Mouse (Mus musculus) cerebellum, adult 11-12 months (tissue): ENCODE data around the gene Tmem209.

Source experiments
- DNase-seq: peaks from one replicate; pipeline ENCODE4 v3.0.0; 2022

The Tmem209 gene

DNA sequence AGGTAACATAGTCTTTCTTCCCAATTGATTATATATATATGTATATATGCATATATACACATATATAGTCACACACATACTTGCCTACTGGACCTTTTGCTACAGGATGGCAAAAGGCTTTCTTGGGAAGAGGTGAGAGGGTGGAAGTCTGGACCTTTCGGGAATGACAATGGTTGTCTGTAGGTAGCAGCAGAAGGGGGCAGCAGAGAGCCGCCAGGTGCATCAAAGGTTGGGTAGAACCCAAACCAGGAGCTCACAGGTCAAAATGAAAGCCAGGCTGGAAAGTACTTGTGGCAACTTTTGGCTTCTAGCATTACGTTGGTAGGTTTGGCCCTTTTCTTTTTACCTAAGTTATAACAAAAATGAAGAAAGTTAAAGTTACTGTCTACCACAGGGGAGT lies 25.8 kb upstream of the Tmem209 start:
- peak; percentile 27 for DNase-seq

DNA sequence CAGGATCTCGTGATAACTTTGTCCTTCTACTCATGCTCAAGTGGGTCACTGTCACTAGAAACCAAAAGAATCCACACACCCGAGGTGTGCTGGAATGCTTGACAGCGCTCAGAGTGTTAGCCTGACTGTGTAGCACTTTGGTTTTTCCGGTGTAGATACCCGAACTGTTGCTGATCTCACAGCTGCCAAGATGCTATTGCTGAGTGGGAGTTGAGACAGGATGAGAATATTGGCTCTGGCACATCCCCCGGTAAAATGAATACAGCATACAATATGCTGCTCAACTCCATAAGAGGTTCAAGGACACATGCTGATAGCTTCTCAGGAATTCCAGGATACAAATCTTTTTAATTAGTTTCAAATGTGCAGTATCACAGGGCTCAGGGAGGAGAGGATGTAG lies 19.2 kb upstream of the Tmem209 start:
- DNase-seq: no peak

DNA sequence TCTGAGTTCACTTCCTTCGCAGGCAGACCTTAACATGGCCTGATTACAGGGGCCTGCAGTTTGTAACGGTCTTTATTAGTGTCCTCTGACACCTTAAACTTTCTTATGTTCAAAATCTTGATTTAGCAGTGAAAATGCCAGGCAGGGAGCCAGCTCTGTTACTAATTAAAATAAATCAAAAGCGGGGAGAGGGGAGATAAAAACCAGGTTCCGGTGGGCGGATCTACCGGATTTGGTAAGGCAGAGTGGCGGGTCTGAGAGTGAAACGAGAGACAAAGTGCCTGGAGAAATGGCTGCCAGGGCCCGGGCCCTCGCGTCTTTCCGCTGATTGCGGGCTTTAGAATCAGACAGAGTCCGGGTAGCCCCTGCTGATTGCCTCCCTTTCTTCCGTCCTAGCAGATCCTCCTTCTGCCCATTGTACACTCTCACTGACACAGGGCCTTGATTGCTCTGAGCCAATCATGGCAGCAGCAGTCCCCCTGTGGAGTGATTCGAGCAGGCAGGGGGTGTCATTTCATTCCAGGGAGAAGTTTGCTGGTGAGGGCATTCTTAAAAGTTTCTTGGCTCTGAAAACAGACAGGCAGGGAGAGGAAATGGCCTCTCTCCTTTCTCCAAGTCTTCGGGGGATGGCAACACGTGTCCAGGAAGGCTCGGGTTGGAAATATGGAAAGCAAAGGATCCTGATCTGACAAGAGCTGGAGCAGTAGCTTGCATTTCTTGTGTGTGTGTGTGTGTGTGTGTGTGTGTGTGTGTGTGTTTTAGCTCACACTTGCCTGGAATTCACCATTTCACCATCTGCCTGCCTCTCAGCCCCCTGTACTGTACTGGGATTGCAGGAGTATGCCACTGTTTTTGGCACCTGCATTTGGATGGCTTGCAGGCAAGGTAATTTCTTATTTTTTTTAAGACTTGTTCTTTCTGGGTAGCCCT lies 17.3 kb upstream of the Tmem209 start:
- no peak for DNase-seq

DNA sequence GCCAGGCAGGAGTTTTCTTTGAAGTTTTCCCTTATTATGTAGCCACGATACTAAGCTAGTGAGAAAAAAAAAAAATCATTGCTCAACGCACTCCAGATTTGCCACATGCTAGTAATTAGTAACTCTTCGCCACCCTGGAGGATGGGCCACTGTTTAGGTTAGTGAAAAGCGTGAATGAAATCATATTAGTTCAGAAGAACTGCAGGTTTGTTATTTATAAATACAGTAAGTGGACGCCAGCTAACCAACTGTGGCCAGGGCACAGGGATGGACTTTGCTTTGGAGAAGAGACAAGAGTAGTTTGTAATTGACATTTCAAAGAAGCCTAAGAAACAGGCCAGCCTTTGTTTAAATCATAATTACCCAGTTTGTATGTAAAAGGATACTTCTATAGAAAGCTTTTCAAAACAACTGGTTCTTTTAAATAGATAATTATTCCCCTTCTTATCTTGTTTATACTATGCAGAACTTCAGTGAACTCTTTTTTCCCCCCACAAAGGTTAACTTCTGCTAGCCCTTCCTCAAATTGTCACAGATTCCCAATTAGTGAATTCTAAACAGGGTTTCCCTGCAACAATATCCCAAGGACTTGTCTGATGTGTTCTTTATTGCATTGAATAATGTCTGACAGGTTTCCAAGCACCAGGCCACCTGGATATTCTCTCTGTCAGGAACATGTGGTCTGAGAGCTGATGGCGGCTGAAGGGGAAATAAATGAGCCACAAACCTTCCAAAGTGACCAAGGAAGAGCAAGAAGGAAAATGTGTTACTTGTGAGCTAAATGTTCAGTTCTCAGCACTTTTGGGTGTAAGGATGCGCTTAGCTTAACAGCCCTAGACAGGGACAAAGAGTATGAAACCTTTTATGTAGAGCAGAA lies 16.1 kb upstream of the Tmem209 start:
- DNase-seq: no peak

DNA sequence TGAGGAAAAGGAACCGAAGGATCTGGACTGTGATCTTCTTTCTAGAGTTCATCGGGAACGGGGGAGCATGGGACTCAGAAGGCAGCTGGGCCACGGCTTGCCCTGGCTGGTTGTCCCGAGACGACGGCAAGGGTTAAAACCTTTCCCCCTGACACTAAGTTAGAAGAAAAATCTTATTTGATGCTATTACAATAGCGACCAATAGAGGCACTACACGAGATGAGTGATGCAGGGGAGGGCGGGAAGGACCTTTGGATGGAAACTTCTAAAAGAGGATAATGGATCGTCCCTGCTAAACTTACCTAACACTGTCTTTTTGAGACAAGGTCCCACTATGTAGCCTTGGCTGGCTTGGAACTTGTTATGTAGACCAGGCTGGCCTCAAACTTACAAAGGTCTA lies 10.8 kb upstream of the Tmem209 start:
- DNase-seq: no peak

DNA sequence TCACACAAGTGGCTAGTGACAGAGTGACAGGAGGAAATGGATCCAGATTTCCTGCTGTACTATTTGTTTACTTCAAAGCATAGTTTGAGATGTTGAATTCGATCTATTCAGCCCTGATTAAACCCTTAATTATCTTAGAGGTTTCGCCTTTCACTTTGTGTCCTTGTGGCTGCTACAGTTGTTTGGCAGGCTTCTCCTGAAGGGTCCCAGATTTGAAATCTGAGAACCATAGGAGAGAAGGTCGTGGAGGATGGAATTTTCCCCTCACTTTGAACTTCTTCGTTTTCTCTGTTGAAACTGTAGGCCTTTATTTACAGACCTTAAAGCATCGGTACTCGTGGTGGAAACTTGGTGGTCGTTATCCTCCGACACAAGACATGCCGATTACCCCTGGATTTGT lies 4.7 kb upstream of the Tmem209 start:
- DNase-seq: no peak

DNA sequence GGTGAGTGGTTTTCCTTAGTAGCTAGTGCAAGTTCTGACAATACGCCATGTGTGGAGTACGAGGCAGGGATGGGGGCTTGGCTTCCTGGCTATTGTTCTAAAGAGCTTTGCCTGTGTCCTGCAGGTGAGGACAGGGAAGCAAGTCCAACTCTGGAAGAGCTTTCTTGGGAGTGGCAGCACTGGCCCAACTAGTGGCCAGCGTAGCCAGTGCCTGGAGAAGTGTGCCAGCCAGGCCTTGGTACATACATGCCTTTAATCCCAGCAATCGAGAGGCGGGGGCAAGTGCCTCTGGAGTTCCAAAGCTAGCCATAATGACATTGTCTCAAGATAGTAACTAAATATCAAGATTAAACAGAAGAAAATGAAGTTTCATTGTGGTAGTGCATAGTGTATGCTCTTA lies 708 bp upstream of the Tmem209 start:
- peak; percentile 45 for DNase-seq

DNA sequence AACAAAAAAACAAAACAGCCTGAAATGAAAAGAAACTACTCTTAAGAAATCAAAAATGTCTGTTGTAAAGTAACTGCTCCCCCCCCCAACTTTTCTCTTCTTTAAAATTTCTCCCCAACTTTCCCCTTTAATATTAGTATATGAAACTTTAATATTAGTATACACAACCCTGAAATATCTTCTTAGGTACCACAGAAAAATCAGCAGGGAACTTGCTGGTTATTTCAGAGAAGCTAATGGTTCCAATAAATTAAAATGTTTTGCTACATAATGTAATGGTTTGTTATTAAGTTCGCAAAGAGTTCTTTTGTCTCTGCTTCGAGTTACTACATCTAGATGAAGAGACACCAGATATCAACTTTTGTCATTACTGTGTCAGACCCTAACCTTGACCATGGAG lies 759 bp downstream of the Tmem209 start:
- DNase-seq: no peak

DNA sequence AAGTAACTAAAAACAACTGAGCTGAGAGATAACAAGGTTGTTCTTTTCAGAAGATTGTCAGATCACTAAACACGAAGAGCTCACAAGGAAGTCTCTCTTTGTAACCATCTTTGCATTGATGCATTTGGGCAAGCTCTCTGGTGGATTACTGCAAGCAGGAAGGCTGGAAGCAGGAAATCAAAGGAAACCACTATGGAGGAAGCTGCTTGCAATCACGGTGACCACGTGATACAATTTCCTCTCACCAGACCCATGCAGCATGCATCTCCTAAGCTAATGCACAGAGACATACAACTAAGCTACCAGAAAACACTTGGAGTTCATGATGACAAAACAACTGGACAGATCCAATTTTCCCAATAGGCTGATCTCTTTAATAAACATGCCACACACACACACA lies 10.5 kb downstream of the Tmem209 start:
- no peak for DNase-seq

DNA sequence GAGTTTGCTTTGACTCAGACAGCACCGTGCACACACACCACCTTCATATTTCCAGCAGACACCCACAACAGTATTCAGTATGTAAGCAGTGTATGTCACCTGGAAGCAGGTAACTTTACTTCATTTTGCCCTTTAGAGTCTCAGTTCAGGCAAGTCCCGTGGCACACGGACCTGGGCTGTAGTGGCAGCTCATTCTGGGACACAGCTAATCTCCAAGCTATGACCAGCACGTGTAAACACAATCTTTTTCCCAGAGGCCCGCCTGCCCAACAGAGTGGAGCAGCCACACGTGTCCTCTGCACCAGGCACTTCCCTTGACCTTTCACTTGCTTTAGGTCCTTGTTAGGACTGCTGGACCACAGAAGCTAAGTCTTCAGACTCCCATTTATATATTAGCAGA lies 23.1 kb downstream of the Tmem209 start:
- DNase-seq: no peak

DNA sequence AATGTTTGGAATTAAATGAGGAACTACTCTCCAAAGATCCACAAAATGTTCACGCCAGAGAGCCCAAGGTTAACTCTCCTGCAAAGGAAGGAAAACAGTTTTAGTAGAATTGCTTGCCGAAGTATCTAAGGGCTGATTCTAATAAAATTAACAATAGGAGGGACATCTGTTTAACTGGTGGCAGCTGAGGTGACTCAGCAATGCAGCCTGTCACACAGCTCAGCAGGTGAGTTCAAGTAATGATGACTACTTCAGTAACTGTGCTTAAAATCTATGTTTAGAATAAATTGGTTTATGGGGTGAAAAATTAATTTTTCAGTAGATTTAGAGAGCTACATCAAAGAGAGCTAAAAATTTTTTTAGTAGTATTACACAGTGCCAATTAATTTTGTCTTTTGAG lies 26.7 kb downstream of the Tmem209 start:
- DNase-seq: no peak

DNA sequence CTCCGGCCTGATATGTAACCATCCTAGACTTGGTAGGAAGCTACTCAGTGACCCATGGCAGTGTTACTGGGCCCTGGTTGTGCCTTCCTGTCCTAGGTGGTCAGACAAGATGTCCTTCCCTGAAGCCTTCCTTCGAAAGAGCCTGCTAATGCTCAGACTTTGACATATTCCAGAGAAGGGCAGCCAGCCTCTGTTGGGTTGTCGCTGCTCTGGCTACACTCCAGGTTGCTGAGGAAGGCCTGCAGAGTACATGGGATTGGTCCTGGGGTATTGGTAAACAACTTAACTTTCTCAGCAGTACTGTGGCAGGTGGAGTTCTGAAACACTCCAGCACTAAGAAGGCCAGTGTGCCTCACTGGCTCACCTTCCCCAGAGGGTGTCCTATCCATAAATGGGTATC lies 30.2 kb downstream of the Tmem209 start:
- peak; percentile 45 for DNase-seq

DNA sequence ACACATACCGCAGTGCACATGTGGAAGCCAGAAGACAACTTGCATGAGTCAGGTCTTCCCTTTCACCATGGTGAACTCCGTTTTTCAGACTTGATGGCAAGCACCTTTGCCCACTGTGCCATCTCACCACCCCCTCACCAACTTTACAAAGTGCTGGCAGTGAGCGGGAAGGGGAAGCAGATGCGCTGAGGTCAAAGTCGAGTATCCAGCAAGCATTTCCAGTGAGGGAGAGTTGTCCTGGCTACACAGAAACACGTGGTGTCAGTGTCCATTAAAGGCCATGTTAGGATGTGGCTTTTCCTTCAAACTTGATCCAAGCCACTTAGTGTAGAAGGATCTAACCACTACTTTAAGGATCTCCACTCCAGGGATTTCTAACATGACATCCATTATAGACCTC lies 31.8 kb downstream of the Tmem209 start:
- DNase-seq: peak; percentile 26

DNA sequence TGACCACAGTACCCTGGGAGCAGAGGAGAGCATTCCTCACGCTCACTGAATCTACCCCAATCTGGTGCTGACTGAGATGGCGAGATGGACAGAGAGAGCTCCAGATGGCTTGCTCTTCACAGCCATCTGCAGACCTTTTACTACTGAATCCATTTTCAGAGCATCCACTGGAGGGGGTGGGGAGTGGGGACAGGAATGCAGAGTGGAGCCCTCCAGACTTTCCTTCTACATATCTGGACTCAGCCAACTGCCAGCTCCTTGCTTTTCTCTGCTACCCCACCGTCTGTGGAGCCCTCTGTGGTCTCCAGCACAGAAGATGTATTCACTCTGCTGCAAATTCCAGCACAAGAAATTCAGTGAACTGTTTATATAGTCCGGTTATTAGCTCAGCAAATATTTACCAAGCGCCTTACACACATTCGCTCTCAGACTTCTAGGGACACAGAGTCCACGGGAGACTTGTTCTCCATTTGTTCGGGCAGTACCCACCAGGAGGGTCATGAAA lies 32.3 kb downstream of the Tmem209 start:
- peak; percentile 81 for DNase-seq

DNA sequence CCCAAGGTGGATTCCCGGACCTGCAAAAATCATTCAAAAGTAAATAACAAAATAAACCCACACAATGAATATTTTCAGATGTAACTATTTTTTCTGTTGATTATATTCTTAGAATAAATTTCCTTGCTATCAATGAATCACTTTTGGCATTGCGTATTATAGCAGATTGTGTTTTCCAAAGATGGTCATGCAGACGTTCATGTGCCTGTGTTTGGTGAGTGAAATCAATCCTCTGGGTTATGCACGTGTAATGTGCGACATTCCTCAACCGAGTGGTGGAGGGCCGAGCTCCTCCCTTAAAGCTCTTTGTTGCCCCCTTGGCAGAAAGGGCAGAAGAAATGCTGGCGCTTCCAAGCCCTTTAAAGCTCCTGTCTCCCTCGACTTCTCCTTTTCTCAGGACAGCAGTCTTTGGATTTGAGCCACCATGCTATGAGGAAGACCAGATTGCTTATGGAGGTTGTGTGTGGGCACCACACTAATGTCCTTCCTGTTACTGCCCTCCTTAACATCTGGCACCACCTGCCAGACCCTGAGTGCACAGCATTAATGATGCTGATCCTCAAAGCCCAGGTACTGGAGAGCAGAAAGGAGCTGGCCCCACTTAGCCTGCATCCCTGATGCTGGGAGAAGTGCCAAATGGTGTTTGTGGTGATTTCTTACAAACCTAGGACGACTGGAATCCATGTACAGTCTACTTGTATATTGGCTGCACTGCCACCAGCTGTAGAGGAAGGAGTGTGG lies 33.4 kb downstream of the Tmem209 start:
- peak; percentile 49 for DNase-seq

DNA sequence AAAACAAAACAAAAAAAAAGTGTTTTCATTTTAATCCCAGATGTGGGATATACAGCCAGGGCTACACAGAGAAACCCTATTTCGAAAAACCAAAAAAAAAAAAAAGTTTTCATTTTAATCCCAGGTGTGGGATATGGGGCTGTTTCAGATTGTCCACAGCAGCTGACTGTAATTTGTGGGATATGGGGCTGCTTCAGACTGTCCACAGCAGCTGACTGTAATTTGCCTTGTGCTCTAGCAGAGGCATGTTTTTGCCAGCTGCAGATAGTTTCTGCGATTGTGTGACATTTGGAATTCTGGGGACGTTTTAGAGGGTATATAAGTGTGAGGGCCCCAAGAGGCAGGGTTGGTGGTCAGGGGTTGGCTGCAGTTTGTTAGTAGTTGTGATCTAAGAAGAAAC lies 37.9 kb downstream of the Tmem209 start:
- DNase-seq: no peak

DNA sequence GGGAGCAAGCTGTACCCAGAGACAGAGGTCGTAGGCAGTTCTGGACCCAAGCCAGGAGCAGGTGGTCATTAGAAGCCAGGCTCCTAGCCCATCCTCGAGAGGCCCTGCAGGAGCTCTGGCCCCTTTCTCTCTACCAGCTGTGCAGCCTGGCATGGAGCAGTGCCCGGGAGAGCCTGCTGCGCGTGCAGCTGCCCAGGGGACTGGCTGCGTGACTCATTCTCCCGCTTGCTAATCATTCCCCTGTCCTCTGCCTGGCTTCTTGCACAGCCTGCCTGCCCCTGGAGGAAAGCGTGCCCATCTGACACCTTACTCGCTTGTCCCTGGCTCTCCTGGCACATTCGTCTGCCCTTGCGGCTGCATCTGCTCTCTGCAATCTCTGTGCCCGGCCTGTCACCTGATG lies 40.2 kb downstream of the Tmem209 start:
- peak; percentile 94 for DNase-seq

DNA sequence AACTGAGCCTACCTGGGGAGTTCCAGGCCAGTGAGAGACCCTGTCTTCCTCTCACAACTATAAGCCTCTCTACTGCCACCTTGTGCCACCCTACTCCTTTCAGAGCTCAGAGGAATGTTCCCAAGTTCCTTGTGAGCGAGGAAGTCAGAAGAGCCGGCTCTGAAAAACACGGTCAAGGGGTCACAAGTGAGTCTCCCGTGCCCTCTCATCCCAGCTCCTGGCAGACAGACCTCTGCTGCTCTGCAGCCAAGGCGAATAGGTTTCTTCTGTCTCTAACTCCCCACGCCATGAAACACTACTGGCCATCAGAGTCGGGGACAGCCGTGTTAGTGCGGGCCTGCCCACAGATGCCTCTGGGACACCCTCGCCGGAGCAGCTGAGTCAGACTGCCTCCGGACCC lies 40.9 kb downstream of the Tmem209 start:
- peak; percentile 74 for DNase-seq

DNA sequence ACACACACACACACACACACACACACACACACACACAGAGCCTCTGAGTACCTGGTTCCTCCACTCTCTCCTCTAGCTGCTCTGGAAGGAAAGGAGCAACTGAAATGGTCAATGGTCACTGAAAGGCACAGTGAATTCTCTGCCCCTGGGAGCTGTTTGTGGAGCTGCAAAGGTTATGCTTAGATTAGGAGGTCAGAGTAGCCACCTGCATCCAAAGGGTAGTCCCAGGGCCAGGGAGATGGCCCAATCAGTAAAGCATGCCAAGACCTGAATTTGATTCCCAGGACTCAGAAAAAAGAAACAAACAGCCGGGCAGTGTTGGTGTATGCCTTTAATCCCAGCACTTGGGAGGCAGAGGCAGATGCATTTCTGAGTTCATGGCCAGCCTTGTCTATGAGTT lies 41.5 kb downstream of the Tmem209 start:
- no peak for DNase-seq

DNA sequence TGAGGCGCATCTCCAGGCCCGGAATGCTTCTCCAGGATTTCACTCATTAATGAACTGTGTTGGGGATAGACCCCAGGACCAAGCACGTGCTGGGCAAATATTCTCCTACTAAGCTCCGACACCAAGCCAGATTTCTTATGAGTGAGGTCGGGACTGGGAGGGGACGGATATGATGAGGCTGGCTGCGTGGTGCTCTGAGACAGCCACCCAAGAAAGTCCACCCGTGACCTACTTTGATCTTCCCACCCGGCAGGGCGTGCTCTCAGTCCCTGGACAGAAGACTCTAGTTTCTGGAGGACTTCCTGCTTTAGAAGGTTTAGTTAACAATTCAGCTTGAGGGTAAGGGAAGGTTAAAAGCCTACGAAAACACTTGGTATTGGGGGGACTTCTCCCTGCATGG lies 44.0 kb downstream of the Tmem209 start:
- peak; percentile 29 for DNase-seq

DNA sequence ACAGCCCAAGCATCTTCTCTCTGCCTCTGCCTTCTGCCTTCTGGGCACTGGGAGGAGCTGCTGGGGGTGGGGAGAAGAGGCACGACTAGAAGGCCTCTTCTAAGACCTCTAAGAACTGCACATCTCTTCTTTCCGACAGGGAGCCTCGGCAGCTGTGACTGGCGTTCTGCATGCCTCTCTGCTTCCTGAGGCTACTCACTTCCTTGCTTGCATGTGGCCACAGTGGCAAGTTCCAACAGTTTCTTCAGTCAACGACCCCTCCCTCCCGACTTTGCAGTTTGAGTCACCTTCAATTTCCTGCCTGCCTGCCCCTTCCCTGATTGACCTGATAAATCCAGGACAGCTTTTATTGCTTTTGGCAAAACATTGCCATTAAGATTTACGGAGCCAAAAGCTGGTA lies 46.8 kb downstream of the Tmem209 start:
- no peak for DNase-seq

DNA sequence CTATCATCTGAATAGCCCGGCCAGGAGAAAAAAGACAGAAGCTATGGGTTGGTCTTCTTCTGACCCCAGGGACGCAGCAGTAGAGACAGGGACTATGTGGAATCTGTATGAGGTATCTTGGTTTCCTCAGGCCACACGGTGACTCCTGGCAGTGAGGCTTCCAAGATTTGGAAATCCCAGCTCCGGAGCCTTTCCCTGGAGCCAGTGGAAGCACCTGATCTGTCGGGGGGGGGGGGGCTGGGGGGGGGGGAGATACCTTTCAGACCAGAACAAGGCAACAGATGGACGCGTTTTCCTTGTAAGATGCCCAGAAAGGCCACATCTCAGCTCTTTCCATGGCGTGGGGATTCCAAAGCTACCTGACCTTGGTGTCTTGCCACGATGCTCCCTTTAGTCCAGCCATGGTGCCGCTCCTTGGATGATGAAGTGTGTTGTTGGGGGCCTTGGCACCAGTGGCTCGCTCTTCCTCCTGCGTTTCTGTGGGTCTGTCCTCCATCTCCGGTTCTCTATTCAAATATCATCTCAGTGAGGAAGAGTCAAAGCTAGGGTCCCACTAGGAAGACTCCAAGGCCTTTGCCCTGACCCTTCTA lies 47.7 kb downstream of the Tmem209 start:
- DNase-seq: peak; percentile 64
